Mouse (Mus musculus) liver, postnatal 0 days (tissue): ENCODE data around the gene Drp2.

ENCODE experiments used
- CTCF ChIP-seq: sonication (generic); IDR thresholded peaks from 2 replicates; pipeline ENCODE4 v1.5.1; 2016; ENCODE audit warnings: antibody characterized with exemption, low read depth
- EP300 ChIP-seq: IDR thresholded peaks from 2 replicates; pipeline ENCODE4 v1.6.1; 2016; ENCODE audit warnings: antibody characterized with exemption, low read depth, mild to moderate bottlenecking

DNA sequence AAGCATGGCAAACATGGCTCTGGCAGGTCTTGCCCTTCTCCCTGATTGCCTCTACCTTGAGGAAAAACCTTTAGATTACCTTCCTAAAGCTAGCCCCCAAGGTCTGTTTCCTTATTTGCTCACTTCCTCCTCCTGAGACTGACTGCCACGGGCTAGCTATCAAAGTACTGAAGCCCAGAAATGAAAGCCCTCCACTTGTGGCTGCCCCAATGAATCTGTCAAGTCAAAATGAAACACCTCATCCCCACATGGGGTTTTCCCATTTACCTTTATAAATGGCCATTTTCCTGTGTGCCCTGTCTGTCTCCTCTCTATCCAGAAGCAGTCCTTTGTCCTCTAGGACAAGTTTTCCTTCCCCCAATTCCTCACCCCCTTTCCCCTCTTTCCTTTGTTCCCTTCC is 30.2 kb upstream of the Drp2 start:
- TF ChIP-seq CTCF, result no peak
- no peak for TF ChIP-seq EP300
